10 mouse cellular contexts compared by ENCODE assay signal in the genomic region with DNA sequence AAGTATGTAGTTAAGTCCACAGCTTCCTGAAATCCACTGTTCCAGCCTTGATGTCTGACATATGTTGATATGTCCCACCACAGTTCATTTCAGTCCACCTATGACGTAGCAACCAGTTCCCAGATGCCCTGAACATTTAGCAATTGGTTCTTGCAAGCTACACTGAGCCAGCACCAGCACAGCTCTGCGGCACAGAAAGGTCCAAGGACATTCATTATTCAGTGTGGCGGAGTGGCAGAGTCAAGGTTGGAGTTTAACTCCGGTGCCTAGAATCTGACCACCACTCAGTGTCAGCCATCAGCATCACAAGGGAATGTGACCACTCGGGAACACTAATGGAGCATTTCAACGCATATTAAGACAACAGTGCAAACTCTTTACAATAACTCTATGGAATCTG. TPM values are rescaled to one million over a fixed set of nuclear protein-coding genes. Genes with fewer than 3 reads are reported as not detected.
DNase-seq lines count a peak whose midpoint lies in the region; ATAC-seq and TF ChIP-seq lines count a peak whose summit lies in the region.
"Had no signal": no experiment of that assay in that cellular context is flagged by ENCODE, and none has a peak within 500 bp of the region (broad histone marks: within the 10 kb centered on the region; RNA-seq: fewer than 3 reads in every experiment).

No protein-coding gene starts in this region.

- peaks cover 40% of the 10 kb centered on the region for H3K27me3 ChIP-seq in heart, embryonic 11.5 days (ENCODE audit: control insufficient read depth, insufficient read depth, low read length)
- H3K27me3 ChIP-seq in G1E (ENCODE audit: insufficient read depth, low read length): no peaks in the 10 kb centered on the region; the same call in 1 of the 2 replicates
- H3K27me3 ChIP-seq in hindbrain, embryonic 12.5 days: peaks cover 72% of the 10 kb centered on the region

- no peak overlapping the region for H3K27ac ChIP-seq in heart, embryonic 11.5 days (ENCODE audit: low read depth, low read length)
- no peak overlapping the region for H3K27ac ChIP-seq in hindbrain, embryonic 12.5 days
- no peak overlapping the region for H3K27ac ChIP-seq in macrophage
- H3K27ac ChIP-seq: embryonic facial prominence, embryonic 12.5 days had no signal

- no peak for ATAC-seq in heart, embryonic 11.5 days (replicated peaks; ENCODE audit: insufficient number of reproducible peaks, low FRiP score, low TSS enrichment)
- no peak for ATAC-seq in G1E (ENCODE audit: extremely low read depth, insufficient number of reproducible peaks, low FRiP score, poor library complexity, severe bottlenecking)
- ATAC-seq in hindbrain, embryonic 12.5 days (ENCODE audit: low FRiP score): no peak
- ATAC-seq in frontal cortex, adult (ENCODE audit: low TSS enrichment): no peak

- intact Hi-C loops in heart, postnatal 36 days (cut with DNase I): no loop called here
- intact Hi-C loops in left cerebral cortex, postnatal 25 days (cut with DNase I): loop anchor here (5.0 kb wide), 1 partner anchor 169 kb away; the partner anchor contains the start of gene Tgfb1i1

- peaks cover 60% of the 10 kb centered on the region for H3K79me2 ChIP-seq in macrophage (ENCODE audit: inconsistent target)

- WGBS in heart, embryonic 11.5 days (ENCODE audit: insufficient replicate concordance): 65% methylated on average over 6 of the region's 6 CpGs
- WGBS in hindbrain, embryonic 12.5 days: 54% methylated on average over 6 of the region's 6 CpGs
- 90% methylated on average over 6 of the region's 6 CpGs for WGBS in macrophage (ENCODE audit: missing documents)

- H3K4me3 ChIP-seq in heart, embryonic 11.5 days (ENCODE audit: low read depth, low read length): 0 out of 2 replicates have a peak overlapping the region, but pooled peaks have one; percentile 80
- H3K4me3 ChIP-seq in G1E (ENCODE audit: low read depth, low read length) (peak overlapping the region; percentile 85), macrophage (ENCODE audit: inconsistent target) (peak overlapping the region; percentile 79)
- H3K4me3 ChIP-seq in hindbrain, embryonic 12.5 days: no peak overlapping the region

- H3K9me3 ChIP-seq in heart, embryonic 11.5 days (replicated peaks; ENCODE audit: control insufficient read depth, low read length): no peaks in the 10 kb centered on the region
- H3K9me3 ChIP-seq in G1E (replicated peaks): no peaks in the 10 kb centered on the region
- no peaks in the 10 kb centered on the region for H3K9me3 ChIP-seq in hindbrain, embryonic 12.5 days (replicated peaks)
- H3K9me3 ChIP-seq: embryonic facial prominence, embryonic 12.5 days; heart, embryonic 12.5 days had no signal

- no peak overlapping the region for H3K9ac ChIP-seq in heart, embryonic 11.5 days (ENCODE audit: low read depth, low read length)
- no peak overlapping the region for H3K9ac ChIP-seq in hindbrain, embryonic 12.5 days

- peaks cover 34% of the 10 kb centered on the region for H3K4me1 ChIP-seq in heart, embryonic 11.5 days (ENCODE audit: control insufficient read depth, insufficient read depth, low read length)
- peaks cover 82% of the 10 kb centered on the region for H3K4me1 ChIP-seq in G1E (ENCODE audit: insufficient read depth, low read depth, low read length)
- peaks cover 22% of the 10 kb centered on the region for H3K4me1 ChIP-seq in hindbrain, embryonic 12.5 days

- no peak for DNase-seq in heart, postnatal 36 days
- no peak for DNase-seq in G1E (ENCODE audit: low spot score)
- no peak for DNase-seq in left cerebral cortex, postnatal 25 days (ENCODE audit: low spot score in 2 of 2)
- no peak for DNase-seq in thymus, postnatal 36 days

- peak overlapping the region; percentile 100 for H3K4me2 ChIP-seq in heart, embryonic 11.5 days
- peak overlapping the region; percentile 92; the same call in 1 of the 2 replicates for H3K4me2 ChIP-seq in hindbrain, embryonic 12.5 days (replicated peaks)

- no peaks in the 10 kb centered on the region for H3K36me3 ChIP-seq in heart, embryonic 11.5 days (ENCODE audit: control insufficient read depth, insufficient read depth, low read length)
- peaks cover 35% of the 10 kb centered on the region for H3K36me3 ChIP-seq in G1E (replicated peaks)
- H3K36me3 ChIP-seq in hindbrain, embryonic 12.5 days: no peaks in the 10 kb centered on the region
- H3K36me3 ChIP-seq in macrophage (ENCODE audit: inconsistent target): no peaks in the 10 kb centered on the region
- H3K36me3 ChIP-seq: embryonic facial prominence, embryonic 12.5 days; heart, embryonic 12.5 days had no signal

- TF ChIP-seq CTCF in G1E (IDR thresholded peaks at IDR 0.05; ENCODE audit: low read depth, low read length): no peak

RNA-seq across cellular contexts. Expression of gene Rgs10, which starts 1.9 kb away (rescaled TPM):
- 20.3 and 21.0 TPM in 2 replicates for polyA plus RNA-seq in heart, embryonic 11.5 days (2014; fragmentation: Nextera tagmentation; extraction: Ambion mirVana)
- total RNA-seq in heart, postnatal 36 days (2021): 10 to 100 TPM in 1 of 2 experiments, 1 to 10 TPM in 1; 9.5 to 12.1 TPM
- total RNA-seq in G1E (2014; fragmentation: Nextera tagmentation) (156 and 172 TPM in 2 replicates), G1E (2017) (121 and 126 TPM in 2 replicates)
- polyA plus RNA-seq in G1E (2012) (133 and 183 TPM in 2 replicates), macrophage (2018) (269 to 404 TPM (median 315 TPM) in 3 replicates)
- 13.5 and 16.7 TPM in 2 replicates for polyA plus RNA-seq in hindbrain, embryonic 12.5 days (2016; fragmentation: Nextera tagmentation; extraction: Ambion mirVana)
- total RNA-seq in macrophage (2018; cell fraction: chromatin; rRNA removed): 100 to 1,000 TPM in 5 of 26 experiments, 10 to 100 TPM in 21; 21.3 to 162 (median 50.2) TPM
- 100 to 1,000 TPM; 149 to 501 (median 221) TPM for total RNA-seq in macrophage (2018; cell fraction: cytosol; rRNA removed)
- 100 to 1,000 TPM in 3 of 26 experiments, 10 to 100 TPM in 23; 24.5 to 128 (median 54.6) TPM for total RNA-seq in macrophage (2018; cell fraction: nucleus; rRNA removed)
- 10 to 100 TPM; 45.2 to 55.3 TPM for total RNA-seq in left cerebral cortex, postnatal 25 days (2021)

RNA-seq across cellular contexts. Expression of gene Tial1, which starts 44.9 kb away (rescaled TPM):
- polyA plus RNA-seq in heart, embryonic 11.5 days (2014; fragmentation: Nextera tagmentation; extraction: Ambion mirVana): 26.0 and 26.6 TPM in 2 replicates
- 10 to 100 TPM; 40.6 to 41.7 TPM for total RNA-seq in heart, postnatal 36 days (2021)
- total RNA-seq in G1E (2014; fragmentation: Nextera tagmentation) (139 and 151 TPM in 2 replicates), G1E (2017) (48.2 and 59.7 TPM in 2 replicates)
- polyA plus RNA-seq in G1E (2012) (51.5 and 70.7 TPM in 2 replicates), macrophage (2018) (52.9 to 67.1 TPM (median 56.1 TPM) in 3 replicates)
- polyA plus RNA-seq in hindbrain, embryonic 12.5 days (2016; fragmentation: Nextera tagmentation; extraction: Ambion mirVana): 35.3 and 38.3 TPM in 2 replicates
- total RNA-seq in macrophage (2018; cell fraction: chromatin; rRNA removed): 100 to 1,000 TPM; 134 to 314 (median 197) TPM
- total RNA-seq in macrophage (2018; cell fraction: cytosol; rRNA removed): 10 to 100 TPM; 33.4 to 56.3 (median 43.4) TPM
- 100 to 1,000 TPM in 15 of 26 experiments, 10 to 100 TPM in 11; 55.8 to 208 (median 138) TPM for total RNA-seq in macrophage (2018; cell fraction: nucleus; rRNA removed)
- 100 to 1,000 TPM in 1 of 2 experiments, 10 to 100 TPM in 1; 89.6 to 102 TPM for total RNA-seq in left cerebral cortex, postnatal 25 days (2021)
